Mouse (Mus musculus): ENCODE measurements around the gene Gm28048.

Gm28048 gene

GRCm38 (mm10) chr11:22981984-22982757 lies at the start of gene Gm28048, which contains the start of gene Commd1:
Gene Gm28048 (minus strand): TSS chr11:22982090.
Gene Commd1 (minus strand): TSS chr11:22982382.
- peak; percentile 96 for DNase-seq

GRCm38 (mm10) chr11:23029399-23029798 lies 47.5 kb upstream of the Gm28048 start:
- DNase-seq = no peak

- DNase-seq = no peak
These were observed 47.1 kb upstream of the Gm28048 start for GRCm38 (mm10) chr11:23028957-23029356.

GRCm38 (mm10) chr11:23024169-23024568 lies 42.3 kb upstream of the Gm28048 start:
- DNase-seq = no peak

GRCm38 (mm10) chr11:23023155-23023554 lies 41.3 kb upstream of the Gm28048 start:
- no peak for DNase-seq

- no peak for DNase-seq
These were observed 39.0 kb upstream of the Gm28048 start for GRCm38 (mm10) chr11:23020841-23021240.

- no peak for DNase-seq
These were observed 38.4 kb upstream of the Gm28048 start for GRCm38 (mm10) chr11:23020116-23020770.

- no peak for DNase-seq
These were observed 36.1 kb upstream of the Gm28048 start for GRCm38 (mm10) chr11:23017943-23018342.

- DNase-seq = no peak
These were observed 33.1 kb upstream of the Gm28048 start for GRCm38 (mm10) chr11:23014996-23015395.

GRCm38 (mm10) chr11:23013580-23014294 lies 31.8 kb upstream of the Gm28048 start:
- peak; percentile 27 for DNase-seq

- DNase-seq = no peak
These were observed 31.2 kb upstream of the Gm28048 start for GRCm38 (mm10) chr11:23013096-23013495.

GRCm38 (mm10) chr11:23008824-23009200 lies 26.9 kb upstream of the Gm28048 start:
- DNase-seq = no peak

GRCm38 (mm10) chr11:23008181-23008823 lies 26.4 kb upstream of the Gm28048 start:
- peak; percentile 79 for DNase-seq

GRCm38 (mm10) chr11:23007481-23008180 lies 25.7 kb upstream of the Gm28048 start, which contains the start of gene Fam161a:
Gene Fam161a (plus strand): TSS chr11:23007531.
- DNase-seq = peak; percentile 75 to 78

- DNase-seq = no peak
These were observed 25.2 kb upstream of the Gm28048 start for GRCm38 (mm10) chr11:23007166-23007480.

GRCm38 (mm10) chr11:23005276-23005675 lies 23.4 kb upstream of the Gm28048 start:
- no peak for DNase-seq

GRCm38 (mm10) chr11:22998308-22998707 lies 16.4 kb upstream of the Gm28048 start:
- no peak for DNase-seq

GRCm38 (mm10) chr11:22995461-22995860 lies 13.6 kb upstream of the Gm28048 start:
- no peak for DNase-seq

GRCm38 (mm10) chr11:22994271-22994670 lies 12.4 kb upstream of the Gm28048 start:
- no peak for DNase-seq

- no peak for DNase-seq
These were observed 9.4 kb upstream of the Gm28048 start for GRCm38 (mm10) chr11:22991218-22991835.

- peak; percentile 93 to 95 for DNase-seq
These were observed 8.7 kb upstream of the Gm28048 start, which contains the start of gene Cct4 for GRCm38 (mm10) chr11:22990393-22991126. Gene Cct4 (plus strand): TSS chr11:22990519.
